Mouse (Mus musculus) cerebellum, adult 2 months (tissue): ENCODE data around the gene Add1.

ENCODE experiments used
- CTCF ChIP-seq: fragments of 200-500 bp; IDR thresholded peaks from 2 replicates; pipeline ENCODE4 v1.5.1; 2011; ENCODE audit warnings: low read depth, mild to moderate bottlenecking, control low read depth, low read length, moderate library complexity, borderline replicate concordance; ENCODE audit not compliant: insufficient read depth
- POLR2A ChIP-seq: fragments of 200-500 bp; IDR thresholded peaks from 2 replicates; pipeline ENCODE4 v1.6.1; 2011; ENCODE audit warnings: low read length, control low read depth, borderline replicate concordance; ENCODE audit not compliant: insufficient read depth

DNA sequence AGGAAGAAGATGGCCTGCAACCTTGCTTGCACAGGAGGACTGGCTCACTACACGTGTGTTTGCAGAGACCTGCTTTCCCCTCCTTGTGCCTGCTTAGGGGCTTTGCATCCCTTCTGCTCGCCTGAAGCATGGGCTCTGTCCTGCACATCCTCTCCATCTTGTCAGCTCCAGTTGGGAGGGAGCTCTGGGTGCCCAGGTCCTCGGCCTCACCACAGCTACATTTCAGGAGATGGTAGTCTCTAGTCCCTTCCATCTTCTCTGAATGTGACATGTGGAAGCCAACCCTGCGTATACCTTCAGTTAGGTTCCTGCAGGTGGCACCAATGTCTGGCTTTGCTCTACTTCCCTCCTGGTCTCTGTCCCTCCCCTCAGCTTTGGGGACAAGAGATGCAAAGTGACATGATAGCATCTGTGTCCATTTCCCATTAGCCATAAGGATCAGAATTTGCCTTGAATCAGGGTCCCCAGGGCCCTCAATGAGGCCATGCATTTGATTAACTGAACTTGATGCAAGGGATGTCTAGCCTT, 49.4 kb upstream of the Add1 start:
- TF ChIP-seq CTCF (no peak), POLR2A (no peak)
